Mouse (Mus musculus) thymus, adult 2 months (tissue): ENCODE results near the gene Gal3st3. TPM values are rescaled to one million over a fixed set of nuclear protein-coding genes. Genes with fewer than 3 reads are reported as not detected.

Experiments
- DNase-seq: peaks from one replicate; pipeline ENCODE4 v3.0.0; 2021
- H3K27ac ChIP-seq: fragments of 200-500 bp; 2 replicates; pipeline ENCODE4 v1.5.1; 2012; ENCODE audit warnings: low read length, control low read depth; ENCODE audit not compliant: control insufficient read depth, insufficient read depth
- H3K27me3 ChIP-seq: fragments of 200-500 bp; 2 replicates; pipeline ENCODE4 v1.6.1; 2012; ENCODE audit warnings: mild to moderate bottlenecking, low read length, moderate library complexity, mixed read lengths; ENCODE audit not compliant: control insufficient read depth, insufficient read depth
- H3K36me3 ChIP-seq: fragments of 200-500 bp; 2 replicates; pipeline ENCODE4 v1.6.1; 2012; ENCODE audit warnings: mild to moderate bottlenecking, low read length, moderate library complexity; ENCODE audit not compliant: control insufficient read depth, insufficient read depth
- H3K4me1 ChIP-seq: fragments of 200-500 bp; replicated peaks from 2 replicates; pipeline ENCODE4 v1.6.1; 2012; ENCODE audit warnings: low read length; ENCODE audit not compliant: control insufficient read depth, insufficient read depth
- H3K4me3 ChIP-seq: fragments of 200-500 bp; 2 replicates; pipeline ENCODE4 v1.5.1; 2012; ENCODE audit warnings: mild to moderate bottlenecking, low read length, control low read depth, moderate library complexity; ENCODE audit not compliant: control insufficient read depth, insufficient read depth
- CTCF ChIP-seq: fragments of 200-500 bp; IDR thresholded peaks from 2 replicates; pipeline ENCODE4 v1.5.1; 2012; ENCODE audit warnings: mild to moderate bottlenecking, control low read depth, low read length, moderate library complexity, borderline replicate concordance; ENCODE audit not compliant: control insufficient read depth, poor library complexity, insufficient read depth; ENCODE audit errors: extremely low read depth
- POLR2A ChIP-seq: fragments of 200-500 bp; IDR thresholded peaks from 2 replicates; pipeline ENCODE4 v1.6.1; 2012; ENCODE audit warnings: mild to moderate bottlenecking, low read length, control low read depth, moderate library complexity; ENCODE audit not compliant: control insufficient read depth, poor library complexity, insufficient read depth; ENCODE audit errors: extremely low read depth
- WGBS: fragments of 180-500 bp; shearing (Covaris S2); methylation state at CpG from one replicate; pipeline ENCODE4 v1.1.7; 2018; 5-methylcytosine and 5-hydroxymethylcytosine counted together
- polyA plus RNA-seq: library from polyadenylated mRNA; depleted of rRNA; stranded (reverse); fragments of >200 nt; gene quantifications from 2 replicates; pipeline ENCODE4 v1.2.3, GENCODE M21; 2012

Gene Gal3st3
- polyA plus RNA-seq, 1 experiment = 6.3 TPM

- 91% methylated on average over 5 of the region's 5 CpGs for WGBS
- Histone ChIP-seq H3K27ac (no peak overlapping the region), H3K4me3 (no peak overlapping the region), H3K27me3 (no peaks in the 10 kb centered on the region; the same call in 1 of the 2 replicates), H3K36me3 (no peaks in the 10 kb centered on the region), H3K4me1 (no peaks in the 10 kb centered on the region)
- DNase-seq = no peak
- TF ChIP-seq POLR2A (no peak), CTCF (no peak)
These were observed 36.6 kb downstream of the Gal3st3 start for GRCm38 (mm10) chr19:5334741-5335140.

- Histone ChIP-seq H3K27me3 (no peaks in the 10 kb centered on the region; the same call in 1 of the 2 replicates), H3K4me3 (no peak within 1 kb of the TSS), H3K4me1 (no peaks in the 10 kb centered on the region), H3K36me3 (no peaks in the 10 kb centered on the region), H3K27ac (no peak within 1 kb of the TSS)
- DNase-seq = no peak
- TF ChIP-seq CTCF (no peak), POLR2A (no peak)
- WGBS = 95% methylated on average over 6 of the region's 6 CpGs
These were observed 37.3 kb downstream of the Gal3st3 start, which contains the start of gene Catsper1 for GRCm38 (mm10) chr19:5335441-5335840. Catsper1 (plus strand) TSS chr19:5335741.

DNA sequence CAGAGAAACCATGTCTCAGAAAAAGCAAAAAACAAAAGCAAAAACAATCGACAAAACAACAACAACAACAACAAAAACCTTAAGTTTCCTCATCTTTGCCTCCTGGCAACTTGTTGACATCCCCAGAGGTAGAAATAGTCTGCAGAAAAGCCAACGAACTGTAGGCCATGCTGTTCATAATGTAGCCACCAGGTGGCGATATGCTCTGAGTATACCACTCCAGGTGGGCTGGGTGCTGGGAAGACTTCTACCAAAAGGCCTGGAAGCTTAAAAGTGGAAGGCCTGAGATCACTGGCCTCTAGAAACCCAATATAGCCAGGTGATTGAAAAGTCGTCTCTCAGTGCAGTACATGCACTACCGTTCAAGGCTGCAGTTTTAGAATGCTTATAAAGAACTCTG is 39.8 kb downstream of the Gal3st3 start:
- Histone ChIP-seq H3K27ac (no peak overlapping the region), H3K4me3 (no peak overlapping the region), H3K4me1 (no peaks in the 10 kb centered on the region), H3K27me3 (no peaks in the 10 kb centered on the region), H3K36me3 (no peaks in the 10 kb centered on the region)
- 22% methylated on average over 5 of the region's 5 CpGs for WGBS
- DNase-seq = peak; percentile 76
- TF ChIP-seq POLR2A = no peak
- TF ChIP-seq CTCF = no peak

DNA sequence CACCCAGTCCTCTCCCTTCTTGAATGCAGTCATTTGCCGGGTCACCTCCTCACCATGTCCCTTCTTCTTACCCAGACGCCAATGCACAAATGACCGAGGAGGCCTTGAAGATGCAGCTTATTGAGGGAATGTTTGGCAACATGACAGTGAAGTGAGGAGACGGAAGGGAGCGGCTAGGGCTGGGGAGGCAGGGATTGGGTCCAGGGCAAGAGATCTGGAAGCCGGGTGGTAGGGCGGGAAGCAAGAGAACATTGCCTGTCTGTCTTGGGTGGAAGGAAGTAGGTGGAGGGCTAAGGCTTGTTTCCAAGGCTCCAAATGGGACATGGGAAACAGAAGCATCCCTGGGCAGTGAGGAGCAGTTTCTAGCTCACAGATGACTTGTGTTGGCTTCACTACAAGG is 43.2 kb downstream of the Gal3st3 start:
- TF ChIP-seq POLR2A (no peak), CTCF (no peak)

DNA sequence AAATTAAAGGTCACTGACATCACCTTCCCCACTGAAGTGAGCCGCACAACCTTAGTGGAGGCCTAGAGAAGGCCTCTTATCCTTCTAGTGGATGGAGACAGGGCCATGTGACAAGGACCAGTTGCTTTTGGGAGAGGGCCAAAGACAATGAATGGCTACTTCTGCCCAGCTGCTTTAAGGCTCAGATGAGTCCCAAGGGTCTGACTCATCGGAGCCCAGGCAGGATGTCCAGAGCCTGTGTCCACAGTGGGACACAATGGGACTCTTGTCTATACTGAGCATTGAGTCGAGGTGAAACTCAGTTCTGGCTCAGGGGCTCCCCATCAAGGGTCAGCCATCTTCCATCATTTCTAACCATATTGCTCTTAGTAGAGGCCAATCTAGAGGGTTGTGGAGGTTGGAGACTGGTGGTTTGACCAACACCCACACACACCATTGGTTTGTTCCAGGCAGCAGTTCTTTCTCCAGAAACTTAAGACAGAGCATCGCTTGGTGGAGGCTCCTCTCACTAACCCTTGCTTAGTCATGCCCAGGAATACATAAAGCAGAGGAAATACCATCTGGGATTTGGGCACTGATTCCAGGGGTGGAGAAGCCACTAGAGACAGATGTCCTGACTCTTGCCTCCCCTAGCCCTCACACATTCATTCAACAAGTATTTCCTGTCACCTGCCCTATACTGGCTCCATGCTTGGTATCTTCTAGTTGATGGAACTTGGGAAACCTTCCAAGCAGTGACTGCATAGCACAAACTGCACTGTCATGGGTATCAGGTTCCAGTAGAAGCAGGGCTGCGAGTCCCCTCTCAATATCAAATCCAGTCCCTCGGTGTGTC is 47.4 kb downstream of the Gal3st3 start:
- H3K4me3 ChIP-seq = no peak overlapping the region
- DNase-seq = no peak
- H3K27ac ChIP-seq = no peak overlapping the region
- H3K4me1 ChIP-seq = peaks cover 11% of the 10 kb centered on the region
- H3K36me3 ChIP-seq = no peaks in the 10 kb centered on the region
- WGBS = 83% methylated on average over 6 of the region's 6 CpGs
- H3K27me3 ChIP-seq = no peaks in the 10 kb centered on the region
- TF ChIP-seq POLR2A = no peak

More for the DNA sequence above, 43.2 kb downstream of the Gal3st3 start:
- H3K27ac ChIP-seq = no peak overlapping the region
- H3K4me3 ChIP-seq = no peak overlapping the region
- peaks cover 2% of the 10 kb centered on the region for H3K4me1 ChIP-seq
- H3K36me3 ChIP-seq = no peaks in the 10 kb centered on the region
- WGBS = 96% methylated on average over 7 of the region's 7 CpGs
- no peaks in the 10 kb centered on the region for H3K27me3 ChIP-seq
- DNase-seq = no peak

DNA sequence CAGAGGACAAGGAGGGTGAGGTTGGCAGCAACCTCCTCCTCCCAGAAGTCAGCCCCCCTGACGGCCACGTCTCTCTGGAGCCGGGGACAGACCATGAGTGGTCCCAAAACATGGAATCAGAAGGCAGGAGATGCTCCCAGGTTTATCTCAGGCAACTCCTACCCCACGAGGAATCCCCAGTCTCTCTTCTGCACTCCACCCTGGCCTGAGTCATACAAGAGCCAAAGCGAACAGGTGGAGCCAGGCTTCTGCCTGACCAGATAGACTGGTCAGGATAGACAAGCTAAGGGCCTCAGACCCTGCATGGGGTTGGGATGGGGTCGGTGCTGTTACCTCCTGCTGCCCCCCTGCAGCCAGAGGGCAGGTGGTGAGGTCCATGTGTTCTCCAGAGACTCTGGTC is 49.9 kb downstream of the Gal3st3 start:
- Histone ChIP-seq H3K36me3 (no peaks in the 10 kb centered on the region), H3K27ac (no peak overlapping the region), H3K4me3 (no peak overlapping the region), H3K27me3 (no peaks in the 10 kb centered on the region), H3K4me1 (peaks cover 11% of the 10 kb centered on the region)
- 95% methylated on average over 6 of the region's 6 CpGs for WGBS
- no peak for TF ChIP-seq POLR2A
- no peak for DNase-seq
